Mouse (Mus musculus): ENCODE results near the gene Cideb. TPM values are rescaled to one million over a fixed set of nuclear protein-coding genes. Genes with fewer than 3 reads are reported as not detected.

The Cideb gene
- total and polyA plus RNA-seq, 3 experiments = 0.61 to 2.3 TPM; not detected in 1

DNA sequence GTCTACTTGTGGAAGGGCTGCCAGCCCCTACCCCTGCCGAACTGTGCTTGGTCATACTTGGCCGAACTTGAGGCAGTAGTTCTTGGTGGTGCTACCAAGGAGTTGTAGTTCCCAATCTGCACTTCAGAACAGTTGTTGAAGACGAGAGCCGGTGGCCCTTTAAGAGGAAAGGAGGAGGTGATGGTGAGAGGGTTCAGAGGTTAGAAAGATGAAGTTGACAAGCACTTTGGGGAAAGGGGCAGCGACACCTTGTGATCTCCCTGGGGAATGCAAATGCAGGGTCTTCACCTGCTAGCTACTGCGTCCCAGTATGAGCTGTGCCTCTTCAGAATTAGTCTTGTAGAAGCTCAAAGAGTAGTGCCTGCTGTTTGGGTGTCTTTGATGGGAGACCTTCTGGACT is 26.9 kb upstream of the Cideb start:
- H3K36me3 ChIP-seq (replicated peaks in 1 of 2; ENCODE audit: control insufficient read depth in 1 of 2, insufficient read depth in 1 of 2, low read length in 1 of 2) = no peaks in the 10 kb centered on the region
- no peak overlapping the region for H3K27ac ChIP-seq (ENCODE audit: insufficient read depth, low read depth)
- H3K79me2 ChIP-seq (replicated peaks; ENCODE audit: control insufficient read depth, extremely low read depth, insufficient read depth, poor library complexity, severe bottlenecking) = no peaks in the 10 kb centered on the region
- H3K9me3 ChIP-seq (replicated peaks; ENCODE audit: low read length) = no peaks in the 10 kb centered on the region
- in situ Hi-C loops (cut with MboI; ENCODE audit: low pct_ligation_motif_present, low pct_unique_long_range_greater_than_20kb, low sequenced_read_pairs) = no loop called here
- DNase-seq (ENCODE audit: extremely low read depth) = peak; percentile 24
- H3K4me3 ChIP-seq (replicated peaks in 1 of 3; ENCODE audit: low read depth in 2 of 3, low read length in 2 of 3, poor library complexity in 1 of 3) = no peak overlapping the region
- peaks cover 50% of the 10 kb centered on the region for H3K27me3 ChIP-seq (replicated peaks)
- peak; percentile 31 for TF ChIP-seq RAD21 (IDR thresholded peaks at IDR 0.05; ENCODE audit: low read depth, low read length)
- TF ChIP-seq CHD2 (IDR thresholded peaks at IDR 0.05; ENCODE audit: low read length) = no peak
- TF ChIP-seq TCF12 (IDR thresholded peaks at IDR 0.05; ENCODE audit: low read depth, low read length) = no peak
- TF ChIP-seq CTCF (conservative IDR thresholded peaks at IDR 0.05 in 1 of 2, IDR thresholded peaks at IDR 0.05 in 1 of 2; ENCODE audit: low read depth in 2 of 2, low read length in 2 of 2) = peak in 1 of 2 experiments; percentile 52; a peak in 2 of 4 replicates
- no peak for TF ChIP-seq PAX5 (IDR thresholded peaks at IDR 0.05; ENCODE audit: low read length)
- no peak for TF ChIP-seq KAT2A (IDR thresholded peaks at IDR 0.05; ENCODE audit: insufficient replicate concordance, low read length)
- TF ChIP-seq MEF2A (IDR thresholded peaks at IDR 0.05; ENCODE audit: borderline replicate concordance, low read depth, low read length) = no peak
- TF ChIP-seq ZKSCAN1 (IDR thresholded peaks at IDR 0.05; ENCODE audit: borderline replicate concordance, low read depth, low read length) = no peak
- H3K9ac ChIP-seq (ENCODE audit: insufficient read depth, low read depth) = no peak overlapping the region
- peaks cover 3 to 8% of the 10 kb centered on the region in 2 experiments; a peak in 2 of 4 replicates for H3K4me1 ChIP-seq (ENCODE audit: control insufficient read depth in 1 of 2, insufficient read depth in 2 of 2)
- dilution Hi-C loops (cut with MboI; ENCODE audit: extremely low pct_ligation_motif_present, extremely low pct_unique_long_range_greater_than_20kb, low sequenced_read_pairs) = no loop called here
- H3K4me2 ChIP-seq (ENCODE audit: insufficient read depth, low read depth, poor library complexity, severe bottlenecking) = no peak overlapping the region

DNA sequence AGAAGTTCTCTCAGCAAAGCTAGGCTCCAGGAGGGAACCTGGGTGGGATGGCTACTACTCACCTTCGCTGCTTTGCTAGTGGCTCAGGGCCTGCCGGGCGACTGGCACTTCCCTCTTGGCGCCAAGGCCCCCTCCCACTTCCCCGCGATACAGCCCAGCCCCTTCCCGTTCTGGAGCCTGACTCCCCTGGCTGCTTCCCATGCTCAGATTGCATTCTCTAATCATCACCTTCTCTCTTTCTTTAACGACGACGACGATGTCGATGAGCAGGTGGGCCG is 25.6 kb upstream of the Cideb start, which contains the start of gene Adcy4:
Adcy4 (minus strand) TSS at position 138 of the 278 bp plus-strand sequence.
- H3K9ac ChIP-seq (ENCODE audit: insufficient read depth, low read depth) = no peak within 1 kb of the TSS
- peaks cover 3 to 8% of the 10 kb centered on the region in 2 experiments; a peak in 2 of 4 replicates for H3K4me1 ChIP-seq (ENCODE audit: control insufficient read depth in 1 of 2, insufficient read depth in 2 of 2)
- H3K4me3 ChIP-seq (replicated peaks in 1 of 3; ENCODE audit: low read depth in 2 of 3, low read length in 2 of 3, poor library complexity in 1 of 3) = no peak within 1 kb of the TSS
- dilution Hi-C loops (cut with MboI; ENCODE audit: extremely low pct_ligation_motif_present, extremely low pct_unique_long_range_greater_than_20kb, low sequenced_read_pairs) (no loop called here), in situ Hi-C loops (cut with MboI; ENCODE audit: low pct_ligation_motif_present, low pct_unique_long_range_greater_than_20kb, low sequenced_read_pairs) (no loop called here)
- no peak within 1 kb of the TSS for H3K4me2 ChIP-seq (ENCODE audit: insufficient read depth, low read depth, poor library complexity, severe bottlenecking)
- no peak within 1 kb of the TSS for H3K27ac ChIP-seq (ENCODE audit: insufficient read depth, low read depth)
- H3K27me3 ChIP-seq (replicated peaks) = peaks cover 58% of the 10 kb centered on the region
- no peaks in the 10 kb centered on the region for H3K36me3 ChIP-seq (replicated peaks in 1 of 2; ENCODE audit: control insufficient read depth in 1 of 2, insufficient read depth in 1 of 2, low read length in 1 of 2)
- no peaks in the 10 kb centered on the region for H3K79me2 ChIP-seq (replicated peaks; ENCODE audit: control insufficient read depth, extremely low read depth, insufficient read depth, poor library complexity, severe bottlenecking)
- H3K9me3 ChIP-seq (replicated peaks; ENCODE audit: low read length) = no peaks in the 10 kb centered on the region
- TF ChIP-seq CHD2 (IDR thresholded peaks at IDR 0.05; ENCODE audit: low read length) = no peak
- no peak for DNase-seq (ENCODE audit: extremely low read depth)

DNA sequence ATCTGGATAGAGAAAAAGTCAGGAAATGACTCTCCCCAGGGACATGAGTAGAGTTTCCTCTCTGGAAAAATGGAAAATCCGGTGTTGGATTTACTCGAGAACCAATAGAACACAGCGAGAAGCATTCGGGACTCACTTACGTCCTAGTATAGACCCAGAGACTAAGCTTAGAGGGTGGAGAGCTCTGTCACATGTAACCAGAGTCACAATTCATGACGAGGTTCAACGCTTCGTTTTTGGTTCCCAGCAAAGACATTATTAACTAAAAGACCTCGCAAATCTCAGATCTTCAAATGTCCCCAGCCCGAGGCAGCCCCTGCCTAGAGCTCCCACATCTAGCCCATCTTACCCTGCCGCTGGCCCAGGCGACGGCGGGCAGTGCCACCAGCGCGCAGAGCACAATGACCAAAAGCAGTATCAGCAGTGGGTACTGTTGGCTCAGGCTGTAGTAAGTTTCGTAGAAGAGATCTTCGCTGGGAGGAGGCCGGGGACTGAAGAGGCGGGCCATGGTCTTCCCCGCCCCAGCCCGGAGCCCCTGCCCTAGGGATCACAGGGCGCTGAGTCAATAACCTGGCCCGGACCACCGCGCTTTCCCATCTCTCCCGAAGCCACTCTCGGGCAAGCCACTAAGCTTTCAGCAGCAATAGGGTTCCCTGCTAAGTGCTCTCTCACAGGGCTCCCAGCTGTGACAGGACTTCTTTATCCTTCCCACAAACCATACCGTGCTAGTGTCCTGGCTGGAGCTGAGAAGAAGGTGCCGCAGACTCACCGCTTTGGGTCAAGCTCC is 25.1 kb upstream of the Cideb start:
- dilution Hi-C loops (cut with MboI; ENCODE audit: extremely low pct_ligation_motif_present, extremely low pct_unique_long_range_greater_than_20kb, low sequenced_read_pairs) (no loop called here), in situ Hi-C loops (cut with MboI; ENCODE audit: low pct_ligation_motif_present, low pct_unique_long_range_greater_than_20kb, low sequenced_read_pairs) (no loop called here)
- DNase-seq (ENCODE audit: extremely low read depth) = no peak
- H3K9me3 ChIP-seq (replicated peaks; ENCODE audit: low read length) = no peaks in the 10 kb centered on the region
- H3K27ac ChIP-seq (ENCODE audit: insufficient read depth, low read depth) = no peak overlapping the region
- H3K27me3 ChIP-seq (replicated peaks) = peaks cover 63% of the 10 kb centered on the region
- no peak overlapping the region for H3K4me3 ChIP-seq (replicated peaks in 1 of 3; ENCODE audit: low read depth in 2 of 3, low read length in 2 of 3, poor library complexity in 1 of 3)
- no peak overlapping the region for H3K4me2 ChIP-seq (ENCODE audit: insufficient read depth, low read depth, poor library complexity, severe bottlenecking)
- no peaks in the 10 kb centered on the region for H3K79me2 ChIP-seq (replicated peaks; ENCODE audit: control insufficient read depth, extremely low read depth, insufficient read depth, poor library complexity, severe bottlenecking)
- TF ChIP-seq ZMIZ1 (IDR thresholded peaks at IDR 0.05; ENCODE audit: low read depth, low read length) (no peak), KAT2A (IDR thresholded peaks at IDR 0.05; ENCODE audit: insufficient replicate concordance, low read length) (no peak), USF2 (conservative IDR thresholded peaks at IDR 0.05; ENCODE audit: low read depth, low read length) (no peak), IRF4 (IDR thresholded peaks at IDR 0.05; ENCODE audit: low read depth, low read length) (no peak), JUN (IDR thresholded peaks at IDR 0.05; ENCODE audit: insufficient read depth, low read depth, low read length) (no peak), E2F4 (IDR thresholded peaks at IDR 0.05; ENCODE audit: insufficient replicate concordance, low read depth, low read length) (no peak), MAFK (IDR thresholded peaks at IDR 0.05; ENCODE audit: insufficient replicate concordance, low read length) (no peak), USF1 (IDR thresholded peaks at IDR 0.05; ENCODE audit: low read depth, low read length) (no peak), MAZ (IDR thresholded peaks at IDR 0.05; ENCODE audit: low read depth, low read length) (no peak), POLR2A (IDR thresholded peaks at IDR 0.05; ENCODE audit: low read depth, low read length) (no peak), POLR2AphosphoS2 (IDR thresholded peaks at IDR 0.05; ENCODE audit: low read depth, low read length) (no peak), UBTF (IDR thresholded peaks at IDR 0.05; ENCODE audit: low read depth, low read length) (no peak), CHD2 (IDR thresholded peaks at IDR 0.05; ENCODE audit: low read length) (no peak), MXI1 (IDR thresholded peaks at IDR 0.05; ENCODE audit: low read depth, low read length) (no peak), ZNF384 (IDR thresholded peaks at IDR 0.05; ENCODE audit: low read depth, low read length) (no peak), ETS1 (conservative IDR thresholded peaks at IDR 0.05; ENCODE audit: low read depth, low read length) (no peak)
- peaks cover 1 to 8% of the 10 kb centered on the region in 2 experiments; a peak in 2 of 4 replicates for H3K4me1 ChIP-seq (ENCODE audit: control insufficient read depth in 1 of 2, insufficient read depth in 2 of 2)
- no peaks in the 10 kb centered on the region for H3K36me3 ChIP-seq (replicated peaks in 1 of 2; ENCODE audit: control insufficient read depth in 1 of 2, insufficient read depth in 1 of 2, low read length in 1 of 2)
- H3K9ac ChIP-seq (ENCODE audit: insufficient read depth, low read depth) = no peak overlapping the region
